Comparison of ENCODE assay signal across 8 mouse cellular contexts in genomic region chr5:4757902-4758301, GRCm38 (mm10). TPM values are rescaled to one million over a fixed set of nuclear protein-coding genes. Genes with fewer than 3 reads are reported as not detected.
DNase-seq lines count a peak whose midpoint lies in the region; ATAC-seq and TF ChIP-seq lines count a peak whose summit lies in the region.

Fzd1 (minus strand) TSS chr5:4758035.

- TF ChIP-seq CTCF in left cerebral cortex, adult 2 months (IDR thresholded peaks at IDR 0.05): no peak; the same call in 1 of the 2 replicates

- H3K9me3 ChIP-seq in hindbrain, embryonic 16.5 days (ENCODE audit: control insufficient read depth, low read length): no peaks in the 10 kb centered on the region

- peak; percentile 91 for ATAC-seq in common myeloid progenitor, adult 5-6 weeks (replicated peaks; ENCODE audit: low read depth, poor library complexity, severe bottlenecking)
- peak; percentile 95 for ATAC-seq in hindbrain, embryonic 16.5 days

- peak within 1 kb of the TSS; percentile 97 for H3K4me2 ChIP-seq in hindbrain, embryonic 16.5 days (ENCODE audit: low read length)

- no peaks in the 10 kb centered on the region for H3K36me3 ChIP-seq in hindbrain, embryonic 16.5 days (ENCODE audit: control insufficient read depth, insufficient read depth, low read length)

- H3K4me1 ChIP-seq in hindbrain, embryonic 16.5 days (ENCODE audit: control insufficient read depth, insufficient read depth, low read depth, low read length): peaks cover 11% of the 10 kb centered on the region

- DNase-seq in adipocyte (ENCODE audit: low spot score): peak; percentile 96
- peak; percentile 73 to 81 for DNase-seq in gastrocnemius, adult 8-10 months (ENCODE audit: low spot score in 2 of 2)
- peak; percentile 87 for DNase-seq in left cerebral cortex, adult 2 months (ENCODE audit: extremely low spot score in 1 of 2, low spot score in 2 of 2)
- DNase-seq in lung, postnatal 4 days: peak; percentile 95 to 97
- peak; percentile 86 for DNase-seq in retina, postnatal 7 days (ENCODE audit: low read depth, low spot score)
- no peak for DNase-seq in natural killer cell, adult 2 months (ENCODE audit: low spot score in 2 of 2)

- peaks cover 3% of the 10 kb centered on the region for H3K27me3 ChIP-seq in hindbrain, embryonic 16.5 days (replicated peaks; ENCODE audit: control insufficient read depth, insufficient read depth, low read length)

- WGBS in hindbrain, embryonic 16.5 days: 0% methylated on average over 32 of the region's 33 CpGs

- H3K27ac ChIP-seq in hindbrain, embryonic 16.5 days (ENCODE audit: low read depth, low read length): peak within 1 kb of the TSS; percentile 91
- peak within 1 kb of the TSS; percentile 82 for H3K27ac ChIP-seq in left cerebral cortex, adult 2 months

- H3K9ac ChIP-seq in hindbrain, embryonic 16.5 days (ENCODE audit: low read depth, low read length): peak within 1 kb of the TSS; percentile 85

- intact Hi-C loops in left cerebral cortex, adult 2 months (cut with DNase I): loop anchor here (2.0 to 5.0 kb wide), 4 partner anchors 109 to 495 kb away; no protein-coding TSS in a partner anchor

- peak within 1 kb of the TSS; percentile 89 for H3K4me3 ChIP-seq in hindbrain, embryonic 16.5 days (ENCODE audit: low read length)
- H3K4me3 ChIP-seq in left cerebral cortex, adult 2 months: peak within 1 kb of the TSS; percentile 86

RNA-seq across cellular contexts. Expression of gene Fzd1, which starts in this region (rescaled TPM):
- total RNA-seq in common myeloid progenitor, adult 5-6 weeks (2017): 0.09 TPM in 1 of 2 replicates, not detected in the other
- 1 to 10 TPM; 1.3 to 3.6 (median 1.6) TPM for total RNA-seq in gastrocnemius, adult 8-10 months (2022)
- 7.5 and 9.1 TPM in 2 replicates for polyA plus RNA-seq in hindbrain, embryonic 16.5 days (2015; fragmentation: Nextera tagmentation; extraction: Ambion mirVana)
- 10 to 100 TPM; 13.6 to 15.6 TPM for total RNA-seq in left cerebral cortex, adult 2 months (2021)

Comparison
In these comparisons a context has a peak if more than half of its experiments do, and no peak if none do; other contexts are left out.
1. Peak in ATAC-seq in common myeloid progenitor, adult 5-6 weeks; RNA of the gene not detected or under 1 TPM.
2. DNase-seq: peak in adipocyte (single experiment), gastrocnemius, adult 8-10 months (2 of 2), left cerebral cortex, adult 2 months (2 of 2), lung, postnatal 4 days (2 of 2) and retina, postnatal 7 days (single experiment); none in natural killer cell, adult 2 months (0 of 2).